Mouse (Mus musculus): ENCODE measurements around the gene Mllt3. TPM values are rescaled to one million over a fixed set of nuclear protein-coding genes. Genes with fewer than 3 reads are reported as not detected.

Gene Mllt3
- polyA plus RNA-seq, 1 experiment from 2014 or later: 30.8 TPM

GRCm38 (mm10) chr4:88011870-88012572, 21.1 kb downstream of the Mllt3 start:
- Histone ChIP-seq H3K27me3 (no peaks in the 10 kb centered on the region), H3K36me3 (no peaks in the 10 kb centered on the region; the same call in 1 of the 2 replicates), H3K4me1 (replicated peaks) (peaks cover 42% of the 10 kb centered on the region), H3K4me3 (no peak overlapping the region), H3K4me2 (peak overlapping the region; percentile 5; the same call in 1 of the 2 replicates), H3K27ac (no peak overlapping the region), H3K9ac (no peak overlapping the region), H3K9me3 (replicated peaks) (no peaks in the 10 kb centered on the region)
- no peak for ATAC-seq (replicated peaks; ENCODE audit: insufficient number of reproducible peaks, insufficient read depth, low FRiP score, low read depth)
- WGBS: 57% methylated on average over 4 of the region's 4 CpGs

- ATAC-seq (replicated peaks; ENCODE audit: insufficient number of reproducible peaks, insufficient read depth, low FRiP score, low read depth): no peak
- no peaks in the 10 kb centered on the region for H3K9me3 ChIP-seq (replicated peaks)
- H3K9ac ChIP-seq: no peak overlapping the region
- H3K4me1 ChIP-seq (replicated peaks): peaks cover 39% of the 10 kb centered on the region
- no peaks in the 10 kb centered on the region for H3K27me3 ChIP-seq
- no peaks in the 10 kb centered on the region; the same call in 1 of the 2 replicates for H3K36me3 ChIP-seq
- no peak overlapping the region for H3K4me2 ChIP-seq
- WGBS: 78% methylated on average over 5 of the region's 5 CpGs
- no peak overlapping the region for H3K27ac ChIP-seq
- H3K4me3 ChIP-seq: no peak overlapping the region
Observed at GRCm38 (mm10) chr4:88010441-88010840, 22.7 kb downstream of the Mllt3 start.

- H3K4me3 ChIP-seq: no peak overlapping the region
- no peaks in the 10 kb centered on the region for H3K27me3 ChIP-seq
- H3K27ac ChIP-seq: no peak overlapping the region
- 87% methylated on average over 3 of the region's 3 CpGs for WGBS
- no peak for ATAC-seq (replicated peaks; ENCODE audit: insufficient number of reproducible peaks, insufficient read depth, low FRiP score, low read depth)
- H3K9me3 ChIP-seq (replicated peaks): no peaks in the 10 kb centered on the region
- H3K4me2 ChIP-seq: no peak overlapping the region
- no peaks in the 10 kb centered on the region for H3K36me3 ChIP-seq
- no peak overlapping the region for H3K9ac ChIP-seq
- peaks cover 21% of the 10 kb centered on the region for H3K4me1 ChIP-seq (replicated peaks)
Observed at GRCm38 (mm10) chr4:88005801-88006200, 27.4 kb downstream of the Mllt3 start.

- Histone ChIP-seq H3K36me3 (no peaks in the 10 kb centered on the region), H3K4me1 (replicated peaks) (peaks cover 18% of the 10 kb centered on the region), H3K4me2 (no peak overlapping the region), H3K27me3 (no peaks in the 10 kb centered on the region), H3K9ac (no peak overlapping the region), H3K9me3 (replicated peaks) (no peaks in the 10 kb centered on the region), H3K27ac (peak overlapping the region; percentile 65), H3K4me3 (no peak overlapping the region)
- 39% methylated on average over 9 of the region's 9 CpGs for WGBS
- no peak for ATAC-seq (replicated peaks; ENCODE audit: insufficient number of reproducible peaks, insufficient read depth, low FRiP score, low read depth)
Observed at GRCm38 (mm10) chr4:88003159-88003948, 29.8 kb downstream of the Mllt3 start.

- Histone ChIP-seq H3K27me3 (no peaks in the 10 kb centered on the region), H3K36me3 (no peaks in the 10 kb centered on the region), H3K9me3 (replicated peaks) (no peaks in the 10 kb centered on the region), H3K27ac (no peak overlapping the region), H3K4me1 (replicated peaks) (peaks cover 19% of the 10 kb centered on the region), H3K9ac (no peak overlapping the region), H3K4me2 (no peak overlapping the region), H3K4me3 (no peak overlapping the region)
- ATAC-seq (replicated peaks; ENCODE audit: insufficient number of reproducible peaks, insufficient read depth, low FRiP score, low read depth): no peak
- WGBS: 86% methylated on average over 5 of the region's 5 CpGs
Observed at GRCm38 (mm10) chr4:87991710-87992109, 41.5 kb downstream of the Mllt3 start.

GRCm38 (mm10) chr4:87990940-87991339, 42.2 kb downstream of the Mllt3 start:
- H3K9me3 ChIP-seq (replicated peaks): no peaks in the 10 kb centered on the region
- WGBS: 84% methylated on average over 5 of the region's 5 CpGs
- no peak overlapping the region for H3K9ac ChIP-seq
- no peak overlapping the region for H3K4me2 ChIP-seq
- H3K27me3 ChIP-seq: no peaks in the 10 kb centered on the region
- H3K4me1 ChIP-seq (replicated peaks): peaks cover 19% of the 10 kb centered on the region
- H3K27ac ChIP-seq: no peak overlapping the region
- no peaks in the 10 kb centered on the region for H3K36me3 ChIP-seq
- no peak overlapping the region for H3K4me3 ChIP-seq
- ATAC-seq (replicated peaks; ENCODE audit: insufficient number of reproducible peaks, insufficient read depth, low FRiP score, low read depth): no peak

GRCm38 (mm10) chr4:87985281-87985680, 47.9 kb downstream of the Mllt3 start:
- no peaks in the 10 kb centered on the region for H3K36me3 ChIP-seq
- WGBS: 60% methylated on average over 4 of the region's 4 CpGs
- no peak overlapping the region for H3K4me3 ChIP-seq
- no peak overlapping the region for H3K4me2 ChIP-seq
- no peak for ATAC-seq (replicated peaks; ENCODE audit: insufficient number of reproducible peaks, insufficient read depth, low FRiP score, low read depth)
- H3K4me1 ChIP-seq (replicated peaks): peaks cover 37% of the 10 kb centered on the region
- H3K27ac ChIP-seq: no peak overlapping the region
- no peak overlapping the region for H3K9ac ChIP-seq
- H3K9me3 ChIP-seq (replicated peaks): no peaks in the 10 kb centered on the region
- H3K27me3 ChIP-seq: no peaks in the 10 kb centered on the region

GRCm38 (mm10) chr4:87984589-87984988, 48.6 kb downstream of the Mllt3 start:
- Histone ChIP-seq H3K27me3 (no peaks in the 10 kb centered on the region), H3K9ac (no peak overlapping the region), H3K4me1 (replicated peaks) (peaks cover 34% of the 10 kb centered on the region), H3K27ac (no peak overlapping the region), H3K9me3 (replicated peaks) (no peaks in the 10 kb centered on the region), H3K4me2 (no peak overlapping the region), H3K36me3 (no peaks in the 10 kb centered on the region), H3K4me3 (no peak overlapping the region)
- WGBS: 28% methylated on average over 3 of the region's 3 CpGs
- no peak for ATAC-seq (replicated peaks; ENCODE audit: insufficient number of reproducible peaks, insufficient read depth, low FRiP score, low read depth)

- no peak for ATAC-seq (replicated peaks; ENCODE audit: insufficient number of reproducible peaks, insufficient read depth, low FRiP score, low read depth)
Observed at GRCm38 (mm10) chr4:87984091-87984490, 49.1 kb downstream of the Mllt3 start.

GRCm38 (mm10) chr4:87982578-87982977, 50.6 kb downstream of the Mllt3 start:
- H3K27ac ChIP-seq: no peak overlapping the region
- no peak overlapping the region for H3K4me2 ChIP-seq
- H3K36me3 ChIP-seq: no peaks in the 10 kb centered on the region
- H3K9me3 ChIP-seq (replicated peaks): no peaks in the 10 kb centered on the region
- peaks cover 25% of the 10 kb centered on the region for H3K4me1 ChIP-seq (replicated peaks)
- no peak overlapping the region for H3K9ac ChIP-seq
- no peaks in the 10 kb centered on the region for H3K27me3 ChIP-seq
- WGBS: 74% methylated on average over 5 of the region's 5 CpGs
- ATAC-seq (replicated peaks; ENCODE audit: insufficient number of reproducible peaks, insufficient read depth, low FRiP score, low read depth): no peak
- H3K4me3 ChIP-seq: no peak overlapping the region

More at GRCm38 (mm10) chr4:87984091-87984490, 49.1 kb downstream of the Mllt3 start:
- H3K27me3 ChIP-seq: no peaks in the 10 kb centered on the region
- H3K4me3 ChIP-seq: no peak overlapping the region
- WGBS: 72% methylated on average over 5 of the region's 5 CpGs
- H3K4me2 ChIP-seq: no peak overlapping the region
- H3K27ac ChIP-seq: no peak overlapping the region
- H3K9me3 ChIP-seq (replicated peaks): no peaks in the 10 kb centered on the region
- peaks cover 29% of the 10 kb centered on the region for H3K4me1 ChIP-seq (replicated peaks)
- H3K9ac ChIP-seq: no peak overlapping the region
- H3K36me3 ChIP-seq: no peaks in the 10 kb centered on the region

GRCm38 (mm10) chr4:87977820-87978448, 55.2 kb downstream of the Mllt3 start:
- no peak overlapping the region for H3K9ac ChIP-seq
- H3K27me3 ChIP-seq: no peaks in the 10 kb centered on the region
- ATAC-seq (replicated peaks; ENCODE audit: insufficient number of reproducible peaks, insufficient read depth, low FRiP score, low read depth): no peak
- no peaks in the 10 kb centered on the region for H3K9me3 ChIP-seq (replicated peaks)
- no peak overlapping the region for H3K27ac ChIP-seq
- no peak overlapping the region for H3K4me3 ChIP-seq
- 53% methylated on average over 11 of the region's 11 CpGs for WGBS
- no peaks in the 10 kb centered on the region for H3K36me3 ChIP-seq
- no peak overlapping the region for H3K4me2 ChIP-seq
- H3K4me1 ChIP-seq (replicated peaks): peaks cover 13% of the 10 kb centered on the region

Measured in heart, embryonic 15.5 days (tissue).